Mouse (Mus musculus): ENCODE measurements around the gene Mak. TPM values are rescaled to one million over a fixed set of nuclear protein-coding genes. Genes with fewer than 3 reads are reported as not detected.
"Not testable (repeated sequence)": the region's sequence is repeated elsewhere in the genome, so short reads cannot be mapped to it uniquely, and the experiment has no call there.

Mak gene
- polyA plus RNA-seq, 3 experiments from 2014 or later = 0.13 TPM; not detected in 2

GRCm38 (mm10) chr13:40994487-40995263 is 84.8 kb downstream of the Mak start:
- no peak for ATAC-seq

DNA sequence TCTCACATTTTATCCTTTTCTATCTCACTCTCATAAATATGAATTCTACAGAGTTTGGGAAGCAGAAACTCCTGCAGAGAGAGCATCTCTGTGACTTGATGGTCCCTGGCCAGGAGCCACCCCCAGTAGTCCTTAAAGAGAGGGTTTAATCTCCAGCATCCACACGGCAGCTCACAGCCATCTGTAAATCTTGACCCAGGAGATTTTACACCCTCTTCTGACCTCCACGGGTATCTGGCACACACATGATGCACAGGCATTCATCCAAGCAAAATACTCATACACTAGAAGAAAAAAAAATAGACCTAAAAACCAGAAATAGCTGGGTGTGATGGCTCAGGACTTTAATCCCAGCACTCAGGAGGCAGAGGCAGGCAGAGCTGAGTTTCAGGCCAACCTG is 91.1 kb downstream of the Mak start:
- no peak for ATAC-seq

GRCm38 (mm10) chr13:40987608-40988303 is 91.8 kb downstream of the Mak start:
- not testable (repeated sequence) for ATAC-seq

- ATAC-seq = no peak
These were observed 93.4 kb downstream of the Mak start for GRCm38 (mm10) chr13:40986081-40986480.

GRCm38 (mm10) chr13:40982759-40983158 is 96.7 kb downstream of the Mak start:
- no peak for ATAC-seq

DNA sequence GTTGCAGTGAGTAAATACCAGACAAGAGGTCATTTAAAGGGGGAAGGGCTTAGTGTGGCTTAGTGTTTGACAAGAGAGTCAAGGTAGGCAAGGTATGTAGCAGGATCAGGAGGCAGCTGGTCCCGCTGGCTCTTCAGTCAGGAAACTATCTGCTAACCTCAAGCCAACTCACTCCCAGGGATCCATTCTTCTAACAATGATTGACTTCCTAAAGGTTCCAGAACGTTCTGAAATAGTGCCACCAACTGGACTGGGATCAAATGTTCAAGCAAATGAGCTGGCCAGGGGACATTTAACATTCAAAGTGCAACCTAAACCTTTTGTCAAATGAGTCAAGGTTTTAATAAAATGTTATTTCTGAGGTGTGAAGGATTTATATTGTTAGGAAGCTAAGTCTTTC is 100.2 kb downstream of the Mak start:
- no peak for ATAC-seq

- no peak for ATAC-seq
These were observed 100.9 kb downstream of the Mak start for GRCm38 (mm10) chr13:40978652-40979051.

GRCm38 (mm10) chr13:40977609-40978008 is 101.9 kb downstream of the Mak start:
- ATAC-seq = no peak

Other genes starting within 250 kb of the Mak start
- gene Gcnt2, start 220.0 kb downstream of the Mak start, polyA plus RNA-seq (2017; shearing (Covaris generic)) = 1 to 10 TPM in 1 of 3 experiments, under 1 TPM in 1, not detected in 1; 0.17 to 1.1 TPM
- 100 to 1,000 TPM in 1 of 3 experiments, 10 to 100 TPM in 2; 75.7 to 103 (median 84.7) TPM for gene Pak1ip1, start 78.7 kb downstream of the Mak start, polyA plus RNA-seq (2017; shearing (Covaris generic))
- 100 to 1,000 TPM; 130 to 207 (median 140) TPM for gene Tmem14c, start 63.4 kb downstream of the Mak start, polyA plus RNA-seq (2017; shearing (Covaris generic))
- gene Gcm2, start 31.3 kb upstream of the Mak start, polyA plus RNA-seq (2017; shearing (Covaris generic)) = under 1 TPM in 1 of 3 experiments, not detected in 2; 0.95 TPM
- under 1 TPM in 1 of 3 experiments, not detected in 2; 0.38 TPM for gene Sycp2l, start 34.6 kb upstream of the Mak start, polyA plus RNA-seq (2017; shearing (Covaris generic))
- not detected for gene Elovl2, start 140.7 kb upstream of the Mak start, polyA plus RNA-seq (2017; shearing (Covaris generic))
- gene Smim13, start 170.1 kb upstream of the Mak start, polyA plus RNA-seq (2017; shearing (Covaris generic)) = 1 to 10 TPM; 2.3 to 4.8 (median 3.1) TPM
- not detected for gene Gm17364, start 194.3 kb upstream of the Mak start, polyA plus RNA-seq (2017; shearing (Covaris generic))

Data from inflammation-experienced regulatory T-cells, adult 6 months (primary cell).